Mouse (Mus musculus) intestine, embryonic 14.5 days (tissue): ENCODE results near the gene Mettl27. TPM values are rescaled to one million over a fixed set of nuclear protein-coding genes. Genes with fewer than 3 reads are reported as not detected.

ENCODE experiments used
- ATAC-seq: fragments of 200-750 bp; cut with Nextera tagmentation; replicated peaks from 2 replicates; pipeline ENCODE4 v1.8.0; 2017; ENCODE audit warnings: low read depth, moderate number of reproducible peaks, moderate TSS enrichment, moderate library complexity; ENCODE audit not compliant: low FRiP score, low TSS enrichment
- DNase-seq: peaks from one replicate; pipeline ENCODE4 v3.0.0-alpha.2; 2018; ENCODE audit warnings: low spot score
- H3K27ac ChIP-seq: fragments of 300-500 bp; sonication (generic); 2 replicates; pipeline ENCODE4 v1.5.1; 2014; ENCODE audit warnings: low read depth, mild to moderate bottlenecking, control low read depth
- H3K27me3 ChIP-seq: fragments of 300-500 bp; sonication (generic); replicated peaks from 2 replicates; pipeline ENCODE4 v1.6.1; 2014; ENCODE audit warnings: low read length, control low read depth; ENCODE audit not compliant: control insufficient read depth, insufficient read depth
- H3K36me3 ChIP-seq: fragments of 300-500 bp; sonication (generic); 2 replicates; pipeline ENCODE4 v1.6.1; 2014; ENCODE audit warnings: low read length, control low read depth; ENCODE audit not compliant: control insufficient read depth, insufficient read depth
- H3K4me1 ChIP-seq: fragments of 300-500 bp; sonication (generic); replicated peaks from 2 replicates; pipeline ENCODE4 v1.6.1; 2014; ENCODE audit warnings: low read length, control low read depth, mixed read lengths; ENCODE audit not compliant: control insufficient read depth, insufficient read depth
- H3K4me2 ChIP-seq: fragments of 300-500 bp; sonication (generic); 2 replicates; pipeline ENCODE4 v1.6.1; 2014; ENCODE audit warnings: low read length
- H3K4me3 ChIP-seq: fragments of 300-500 bp; sonication (generic); 2 replicates; pipeline ENCODE4 v1.5.1; 2014; ENCODE audit warnings: low read depth, low read length, control low read depth, mixed read lengths
- H3K9ac ChIP-seq: fragments of 300-500 bp; sonication (generic); 2 replicates; pipeline ENCODE4 v1.6.1; 2014; ENCODE audit warnings: mild to moderate bottlenecking, low read length
- H3K9me3 ChIP-seq: fragments of 300-500 bp; sonication (generic); 2 replicates; pipeline ENCODE4 v1.6.1; 2016; ENCODE audit warnings: low read length, control low read depth; ENCODE audit not compliant: control insufficient read depth
- WGBS: fragments of 180-500 bp; shearing (Covaris S2); extraction: QIAGEN DNeasy Blood & Tissue Kit; methylation state at CpG from one replicate; pipeline ENCODE4 v1.1.7; 2014; 5-methylcytosine and 5-hydroxymethylcytosine counted together
- polyA plus RNA-seq: library from polyadenylated mRNA; unstranded; fragments of >200 nt; fragmentation: Nextera tagmentation; extraction: Ambion mirVana; gene quantifications from 2 replicates; pipeline ENCODE4 v1.2.1, GENCODE M21; 2014

Gene Mettl27
- polyA plus RNA-seq, 1 experiment from 2014 or later, result 22.7 TPM

GRCm38 (mm10) chr5:134976577-134977250 lies 44.5 kb downstream of the Mettl27 start:
- Histone ChIP-seq H3K36me3 (no peaks in the 10 kb centered on the region), H3K9me3 (no peaks in the 10 kb centered on the region), H3K9ac (no peak overlapping the region), H3K4me3 (no peak overlapping the region), H3K27me3 (no peaks in the 10 kb centered on the region), H3K27ac (no peak overlapping the region), H3K4me2 (no peak overlapping the region), H3K4me1 (no peaks in the 10 kb centered on the region)
- 85% methylated on average over 14 of the region's 14 CpGs for WGBS
- no peak for ATAC-seq
- DNase-seq, result no peak

- H3K4me3 ChIP-seq, result no peak overlapping the region
- H3K36me3 ChIP-seq, result no peaks in the 10 kb centered on the region
- no peaks in the 10 kb centered on the region for H3K4me1 ChIP-seq
- 87% methylated on average over 4 of the region's 4 CpGs for WGBS
- DNase-seq (no peak), ATAC-seq (no peak)
- H3K9ac ChIP-seq, result no peak overlapping the region
- H3K27me3 ChIP-seq, result no peaks in the 10 kb centered on the region
- H3K27ac ChIP-seq, result no peak overlapping the region
- H3K9me3 ChIP-seq, result no peaks in the 10 kb centered on the region
- no peak overlapping the region for H3K4me2 ChIP-seq
Measured at GRCm38 (mm10) chr5:134977837-134978236, 45.7 kb downstream of the Mettl27 start.

GRCm38 (mm10) chr5:134981149-134981548 lies 49.0 kb downstream of the Mettl27 start:
- no peak overlapping the region for H3K4me3 ChIP-seq
- no peak overlapping the region for H3K9ac ChIP-seq
- H3K4me1 ChIP-seq, result no peaks in the 10 kb centered on the region; the same call in 1 of the 2 replicates
- no peaks in the 10 kb centered on the region for H3K36me3 ChIP-seq
- peaks cover 19% of the 10 kb centered on the region for H3K27me3 ChIP-seq
- DNase-seq (no peak), ATAC-seq (no peak)
- H3K9me3 ChIP-seq, result no peaks in the 10 kb centered on the region
- no peak overlapping the region for H3K27ac ChIP-seq
- WGBS, result 56% methylated on average over 10 of the region's 10 CpGs
- no peak overlapping the region for H3K4me2 ChIP-seq

GRCm38 (mm10) chr5:134983111-134983510 lies 50.9 kb downstream of the Mettl27 start:
- H3K27ac ChIP-seq, result no peak overlapping the region
- WGBS, result 91% methylated on average over 1 of the region's 1 CpGs

GRCm38 (mm10) chr5:134983771-134984170 lies 51.6 kb downstream of the Mettl27 start:
- Histone ChIP-seq H3K9ac (no peak overlapping the region), H3K9me3 (no peaks in the 10 kb centered on the region), H3K4me1 (peaks cover 4% of the 10 kb centered on the region; the same call in 1 of the 2 replicates), H3K27ac (no peak overlapping the region), H3K4me2 (no peak overlapping the region), H3K36me3 (no peaks in the 10 kb centered on the region), H3K4me3 (no peak overlapping the region), H3K27me3 (peaks cover 42% of the 10 kb centered on the region)
- DNase-seq (no peak), ATAC-seq (no peak)
- 24% methylated on average over 3 of the region's 3 CpGs for WGBS

More at GRCm38 (mm10) chr5:134983111-134983510, 50.9 kb downstream of the Mettl27 start:
- no peak for DNase-seq
- no peak overlapping the region for H3K4me3 ChIP-seq
- no peak overlapping the region for H3K4me2 ChIP-seq
- ATAC-seq, result no peak
- H3K4me1 ChIP-seq, result peaks cover 4% of the 10 kb centered on the region; the same call in 1 of the 2 replicates
- no peak overlapping the region for H3K9ac ChIP-seq
- H3K27me3 ChIP-seq, result peaks cover 38% of the 10 kb centered on the region
- H3K9me3 ChIP-seq, result no peaks in the 10 kb centered on the region
- no peaks in the 10 kb centered on the region for H3K36me3 ChIP-seq

GRCm38 (mm10) chr5:134985633-134986297 lies 53.6 kb downstream of the Mettl27 start, which contains the start of gene Cldn3:
Cldn3 (plus strand) TSS chr5:134986214.
- ATAC-seq, result peak; percentile 91
- Histone ChIP-seq H3K4me2 (peak within 1 kb of the TSS; percentile 46), H3K27me3 (peaks cover 46% of the 10 kb centered on the region), H3K9me3 (no peaks in the 10 kb centered on the region), H3K4me3 (peak within 1 kb of the TSS; percentile 30), H3K27ac (peak within 1 kb of the TSS; percentile 87), H3K9ac (peak within 1 kb of the TSS; percentile 65), H3K36me3 (no peaks in the 10 kb centered on the region), H3K4me1 (peaks cover 4% of the 10 kb centered on the region; the same call in 1 of the 2 replicates)
- under 1% methylated on average over 25 of the region's 25 CpGs for WGBS
- DNase-seq, result peak; percentile 84

- WGBS, result 4% methylated on average over 78 of the region's 79 CpGs
- H3K4me3 ChIP-seq, result peak overlapping the region; percentile 30
- ATAC-seq, result peak; percentile 6; the same call in 1 of the 2 replicates
Measured at GRCm38 (mm10) chr5:134986298-134987268, 54.4 kb downstream of the Mettl27 start.

GRCm38 (mm10) chr5:134989166-134989565 lies 57.0 kb downstream of the Mettl27 start:
- no peaks in the 10 kb centered on the region for H3K36me3 ChIP-seq
- peaks cover 4% of the 10 kb centered on the region; the same call in 1 of the 2 replicates for H3K4me1 ChIP-seq
- peaks cover 46% of the 10 kb centered on the region for H3K27me3 ChIP-seq
- H3K4me2 ChIP-seq, result peak overlapping the region; percentile 38
- no peak for ATAC-seq
- H3K9ac ChIP-seq, result no peak overlapping the region
- peak overlapping the region; percentile 24 for H3K4me3 ChIP-seq
- H3K9me3 ChIP-seq, result no peaks in the 10 kb centered on the region
- DNase-seq, result no peak
- 0 out of 2 replicates have a peak overlapping the region, but pooled peaks have one; percentile 2 for H3K27ac ChIP-seq
- 41% methylated on average over 11 of the region's 11 CpGs for WGBS

More at GRCm38 (mm10) chr5:134986298-134987268, 54.4 kb downstream of the Mettl27 start:
- H3K27ac ChIP-seq, result peak overlapping the region; percentile 87
- H3K9ac ChIP-seq, result peak overlapping the region; percentile 65
- H3K4me1 ChIP-seq, result peaks cover 4% of the 10 kb centered on the region; the same call in 1 of the 2 replicates
- no peaks in the 10 kb centered on the region for H3K9me3 ChIP-seq
- peaks cover 46% of the 10 kb centered on the region for H3K27me3 ChIP-seq
- peak overlapping the region; percentile 46 for H3K4me2 ChIP-seq
- peak; percentile 70 for DNase-seq
- H3K36me3 ChIP-seq, result no peaks in the 10 kb centered on the region
